In the genomic region with DNA sequence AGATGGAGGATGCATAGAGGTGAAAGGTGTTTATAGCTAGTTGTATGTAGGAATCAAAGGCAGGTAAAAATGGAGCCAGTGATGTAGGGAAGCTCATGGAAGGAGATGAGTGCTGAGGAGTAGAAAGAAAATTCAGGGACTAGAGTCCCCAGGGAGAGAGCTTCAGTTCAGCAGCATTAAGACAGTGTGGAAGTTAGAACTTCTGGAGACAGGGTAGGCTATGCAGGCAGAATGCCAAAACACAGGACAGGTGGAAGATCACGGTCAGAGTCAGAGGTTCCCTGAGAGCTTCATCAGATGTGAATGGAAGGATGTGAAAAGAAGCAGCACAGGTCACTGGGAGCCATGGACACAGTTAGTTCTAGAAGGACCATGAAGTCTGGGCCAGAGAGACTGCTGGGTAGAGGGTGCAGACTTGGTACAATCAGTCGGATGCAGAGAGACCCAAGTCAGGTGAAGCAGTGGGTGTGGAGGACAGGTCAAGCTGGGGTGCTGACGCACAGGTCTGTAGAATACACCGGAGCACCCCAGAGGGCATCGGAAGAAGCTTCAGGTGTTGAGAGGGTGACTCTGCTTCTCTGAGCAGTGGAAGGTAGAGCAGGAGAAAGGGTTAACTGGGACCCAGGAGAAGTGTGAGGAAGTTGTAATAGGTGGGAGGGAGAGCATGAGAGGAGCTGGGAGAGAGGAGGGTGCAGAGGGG, we compare ENCODE assay signal across 7 mouse cellular contexts.
DNase-seq lines count a peak whose midpoint lies in the region; ATAC-seq lines count a peak whose summit lies in the region.

No protein-coding gene starts in this region.

- peaks cover 28% of the 10 kb centered on the region for H3K36me3 ChIP-seq in heart, embryonic 12.5 days
- H3K36me3 ChIP-seq in limb, embryonic 11.5 days (ENCODE audit: control insufficient read depth, insufficient read depth, low read length), result 0 out of 2 replicates have a peak, but pooled peaks cover 4% of the 10 kb centered on the region

- no peak overlapping the region for H3K9ac ChIP-seq in heart, embryonic 12.5 days
- H3K9ac ChIP-seq in limb, embryonic 11.5 days (ENCODE audit: low read length), result 0 out of 2 replicates have a peak overlapping the region, but pooled peaks have one; percentile 0

- H3K9me3 ChIP-seq in heart, embryonic 12.5 days (replicated peaks), result no peaks in the 10 kb centered on the region
- no peaks in the 10 kb centered on the region for H3K9me3 ChIP-seq in limb, embryonic 11.5 days (ENCODE audit: control insufficient read depth, low read length)

- ATAC-seq in heart, embryonic 12.5 days (ENCODE audit: insufficient number of reproducible peaks, low FRiP score), result peak; percentile 40
- ATAC-seq in limb, embryonic 11.5 days (ENCODE audit: insufficient number of reproducible peaks, low FRiP score, low TSS enrichment, low read depth), result no peak

- no peaks in the 10 kb centered on the region for H3K27me3 ChIP-seq in heart, embryonic 12.5 days (replicated peaks)
- H3K27me3 ChIP-seq in limb, embryonic 11.5 days (ENCODE audit: control insufficient read depth, insufficient read depth, low read length), result no peaks in the 10 kb centered on the region

- no peak overlapping the region for H3K4me3 ChIP-seq in heart, embryonic 12.5 days
- H3K4me3 ChIP-seq in limb, embryonic 11.5 days (ENCODE audit: low read depth, low read length), result no peak overlapping the region

- intact Hi-C loops in heart, postnatal 36 days (cut with DNase I), result no loop called here

- no peak overlapping the region for H3K27ac ChIP-seq in heart, embryonic 12.5 days (ENCODE audit: poor library complexity, severe bottlenecking)
- H3K27ac ChIP-seq in limb, embryonic 11.5 days (replicated peaks; ENCODE audit: low read depth, low read length), result no peak overlapping the region

- H3K4me1 ChIP-seq in heart, embryonic 12.5 days (replicated peaks), result no peaks in the 10 kb centered on the region
- H3K4me1 ChIP-seq in limb, embryonic 11.5 days (ENCODE audit: control insufficient read depth, insufficient read depth, low read length), result no peaks in the 10 kb centered on the region

- no peak for DNase-seq in heart, postnatal 36 days
- peak; percentile 26 to 30 for DNase-seq in right cerebral cortex, postnatal 10 days (ENCODE audit: low spot score in 2 of 2)
- no peak for DNase-seq in right cerebral cortex, postnatal 25 days
- DNase-seq in limb, embryonic 11.5 days (ENCODE audit: low spot score), result no peak
- no peak for DNase-seq in layer of hippocampus, adult 18-20 months (ENCODE audit: low spot score in 2 of 2)
- DNase-seq in thymus, postnatal 36 days, result no peak

- WGBS in heart, embryonic 12.5 days, result 87% methylated on average over 5 of the region's 5 CpGs
- 95% methylated on average over 5 of the region's 5 CpGs for WGBS in limb, embryonic 11.5 days

- no peak overlapping the region for H3K4me2 ChIP-seq in heart, embryonic 12.5 days
- H3K4me2 ChIP-seq in limb, embryonic 11.5 days (ENCODE audit: low read depth, severe bottlenecking), result no peak overlapping the region

Comparison
In these comparisons a context has a peak if more than half of its experiments do, and no peak if none do; other contexts are left out.
1. DNase-seq: peak in right cerebral cortex, postnatal 10 days (2 of 2); none in heart, postnatal 36 days (0 of 2), right cerebral cortex, postnatal 25 days (single experiment), limb, embryonic 11.5 days (single experiment), layer of hippocampus, adult 18-20 months (0 of 2) and thymus, postnatal 36 days (0 of 2).